Mouse (Mus musculus): Measurements from ENCODE around the gene Pkd2l1.

The Pkd2l1 gene

GRCm38 (mm10) chr19:44192342-44192741, at the start of gene Pkd2l1:
TSS of gene Pkd2l1 (minus strand) at chr19:44192442.
- DNase-seq (ENCODE audit: low read depth) = no peak

GRCm38 (mm10) chr19:44238906-44239305, 46.7 kb upstream of the Pkd2l1 start:
- DNase-seq (ENCODE audit: low read depth) = no peak

- DNase-seq (ENCODE audit: low read depth) = no peak
These were observed 45.3 kb upstream of the Pkd2l1 start for GRCm38 (mm10) chr19:44237471-44238006.

- no peak for DNase-seq (ENCODE audit: low read depth)
These were observed 39.4 kb upstream of the Pkd2l1 start for GRCm38 (mm10) chr19:44231608-44232151.

- DNase-seq (ENCODE audit: low read depth) = no peak
These were observed 38.0 kb upstream of the Pkd2l1 start for GRCm38 (mm10) chr19:44230212-44230611.

GRCm38 (mm10) chr19:44229776-44230175, 37.5 kb upstream of the Pkd2l1 start:
- no peak for DNase-seq (ENCODE audit: low read depth)

- no peak for DNase-seq (ENCODE audit: low read depth)
These were observed 33.5 kb upstream of the Pkd2l1 start for GRCm38 (mm10) chr19:44225728-44226127.

GRCm38 (mm10) chr19:44217958-44218525, 25.8 kb upstream of the Pkd2l1 start:
- DNase-seq (ENCODE audit: low read depth) = no peak

GRCm38 (mm10) chr19:44215255-44215654, 23.0 kb upstream of the Pkd2l1 start:
- DNase-seq (ENCODE audit: low read depth) = no peak

GRCm38 (mm10) chr19:44207079-44207478, 14.8 kb upstream of the Pkd2l1 start:
- no peak for DNase-seq (ENCODE audit: low read depth)

GRCm38 (mm10) chr19:44203015-44203564, 10.8 kb upstream of the Pkd2l1 start, which contains the start of gene Scd3:
TSS of gene Scd3 (plus strand) at chr19:44203269.
- DNase-seq (ENCODE audit: low read depth) = no peak

GRCm38 (mm10) chr19:44198964-44199363, 6.7 kb upstream of the Pkd2l1 start:
- DNase-seq (ENCODE audit: low read depth) = no peak

- no peak for DNase-seq (ENCODE audit: low read depth)
These were observed 6.3 kb upstream of the Pkd2l1 start for GRCm38 (mm10) chr19:44198494-44198893.

- DNase-seq (ENCODE audit: low read depth) = no peak
These were observed 5.0 kb upstream of the Pkd2l1 start for GRCm38 (mm10) chr19:44197053-44197852.

GRCm38 (mm10) chr19:44195138-44195537, 2.9 kb upstream of the Pkd2l1 start:
- peak; percentile 62 for DNase-seq (ENCODE audit: low read depth)

GRCm38 (mm10) chr19:44193906-44194305, 1.7 kb upstream of the Pkd2l1 start:
- no peak for DNase-seq (ENCODE audit: low read depth)

GRCm38 (mm10) chr19:44189056-44189455, 3.2 kb downstream of the Pkd2l1 start:
- no peak for DNase-seq (ENCODE audit: low read depth)

GRCm38 (mm10) chr19:44183968-44184367, 8.3 kb downstream of the Pkd2l1 start:
- no peak for DNase-seq (ENCODE audit: low read depth)

GRCm38 (mm10) chr19:44180502-44180901, 11.7 kb downstream of the Pkd2l1 start:
- DNase-seq (ENCODE audit: low read depth) = no peak

GRCm38 (mm10) chr19:44176741-44177140, 15.5 kb downstream of the Pkd2l1 start:
- no peak for DNase-seq (ENCODE audit: low read depth)

GRCm38 (mm10) chr19:44174835-44175234, 17.4 kb downstream of the Pkd2l1 start:
- no peak for DNase-seq (ENCODE audit: low read depth)

GRCm38 (mm10) chr19:44161515-44161914, 30.7 kb downstream of the Pkd2l1 start:
- no peak for DNase-seq (ENCODE audit: low read depth)

- DNase-seq (ENCODE audit: low read depth) = no peak
These were observed 32.9 kb downstream of the Pkd2l1 start for GRCm38 (mm10) chr19:44159386-44159785.
